ENCODE assay signal across 15 mouse cellular contexts in the genomic region with DNA sequence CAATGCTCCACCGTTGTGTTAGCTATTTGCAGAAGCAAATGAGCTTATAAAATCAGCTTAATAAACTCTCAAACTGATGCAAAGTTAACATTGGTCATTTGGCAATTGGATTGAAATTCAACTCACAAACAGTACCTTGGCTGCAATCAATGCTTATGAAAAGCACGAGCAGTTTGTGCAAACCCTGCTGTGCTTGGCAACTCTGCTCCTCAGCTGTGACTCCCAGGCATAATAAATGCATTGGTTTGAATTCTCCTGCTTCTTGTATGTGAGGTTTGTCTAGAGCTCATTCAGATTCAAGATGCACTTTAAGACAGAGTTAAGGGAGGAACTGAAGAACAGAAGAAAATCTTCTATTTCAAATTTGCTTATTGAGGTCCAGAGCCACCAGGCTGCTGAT.
A peak's percentile ranks its signal among the peaks of the same experiment; 100 is the strongest.
DNase-seq lines count a peak whose midpoint lies in the region; ATAC-seq and TF ChIP-seq lines count a peak whose summit lies in the region.
"Had no signal": no experiment of that assay in that cellular context is flagged by ENCODE, and none has a peak within 500 bp of the region (broad histone marks: within the 10 kb centered on the region; RNA-seq: fewer than 3 reads in every experiment).

No protein-coding gene starts in this region.

- no peak for ATAC-seq in megakaryocyte progenitor cell, adult 5-6 weeks (replicated peaks; ENCODE audit: poor library complexity)
- ATAC-seq: activated CD4-positive, CD25-positive, alpha-beta regulatory T cell, adult 4 months; CD4-positive, CD25-positive, alpha-beta regulatory T cell, adult 4 months; inflammation-experienced regulatory T-cells, adult 6 months had no signal

- H3K27ac ChIP-seq in cerebellum, adult 2 months (ENCODE audit: insufficient read depth, low read length): no peak overlapping the region
- peak overlapping the region; percentile 67; the same call in 1 of the 2 replicates for H3K27ac ChIP-seq in layer of hippocampus, adult 2 months
- H3K27ac ChIP-seq: heart, embryonic 15.5 days; stomach, embryonic 15.5 days had no signal

- DNase-seq in layer of hippocampus, adult 11-12 months (ENCODE audit: low spot score): peak; percentile 25
- no peak for DNase-seq in layer of hippocampus, postnatal 25 days (ENCODE audit: extremely low spot score in 1 of 2, low spot score in 1 of 2)
- DNase-seq in brain, embryonic 18.5 days (ENCODE audit: low read depth, low spot score): peak; percentile 34
- peak; percentile 33 to 65 for DNase-seq in cerebellum, adult 2 months
- DNase-seq in layer of hippocampus, adult 2 months (ENCODE audit: low spot score in 2 of 2): peak; percentile 21 to 56
- no peak for DNase-seq in MN1 (ENCODE audit: low spot score)
- no peak for DNase-seq in urinary bladder, postnatal 36 days (ENCODE audit: low spot score in 2 of 2)
- DNase-seq: lung, postnatal 10 days; thymus, postnatal 4 days had no signal

- no peaks in the 10 kb centered on the region for H3K27me3 ChIP-seq in cerebellum, adult 2 months (ENCODE audit: control insufficient read depth, insufficient read depth, low read length)
- H3K27me3 ChIP-seq: heart, embryonic 15.5 days; stomach, embryonic 15.5 days had no signal

- TF ChIP-seq POLR2A in cerebellum, adult 2 months (IDR thresholded peaks at IDR 0.05; ENCODE audit: borderline replicate concordance, insufficient read depth, low read length): no peak

- no peak overlapping the region for H3K4me3 ChIP-seq in cerebellum, adult 2 months (replicated peaks; ENCODE audit: insufficient read depth, low read depth, low read length)
- H3K4me3 ChIP-seq in layer of hippocampus, adult 2 months: no peak overlapping the region
- H3K4me3 ChIP-seq: heart, embryonic 15.5 days; stomach, embryonic 15.5 days had no signal

- 13% methylated on average over 2 of the region's 2 CpGs for WGBS in cerebellum, adult 2 months

- no peaks in the 10 kb centered on the region for H3K4me1 ChIP-seq in cerebellum, adult 2 months (ENCODE audit: control insufficient read depth, insufficient read depth, low read length)
- H3K4me1 ChIP-seq: heart, embryonic 15.5 days; stomach, embryonic 15.5 days had no signal

- no peak for TF ChIP-seq CTCF in cerebellum, adult 2 months (IDR thresholded peaks at IDR 0.05; ENCODE audit: borderline replicate concordance, insufficient read depth, low read depth, low read length)
- TF ChIP-seq CTCF in layer of hippocampus, adult 2 months (conservative IDR thresholded peaks at IDR 0.05): no peak

Comparison
In these comparisons a context has a peak if more than half of its experiments do, and no peak if none do; other contexts are left out.
1. DNase-seq: peak in layer of hippocampus, adult 11-12 months (single experiment), brain, embryonic 18.5 days (single experiment), cerebellum, adult 2 months (2 of 2) and layer of hippocampus, adult 2 months (2 of 2); none in layer of hippocampus, postnatal 25 days (0 of 2), MN1 (single experiment) and urinary bladder, postnatal 36 days (0 of 2).